Mouse (Mus musculus): ENCODE results near the gene Gm5244.

Gm5244 gene

DNA sequence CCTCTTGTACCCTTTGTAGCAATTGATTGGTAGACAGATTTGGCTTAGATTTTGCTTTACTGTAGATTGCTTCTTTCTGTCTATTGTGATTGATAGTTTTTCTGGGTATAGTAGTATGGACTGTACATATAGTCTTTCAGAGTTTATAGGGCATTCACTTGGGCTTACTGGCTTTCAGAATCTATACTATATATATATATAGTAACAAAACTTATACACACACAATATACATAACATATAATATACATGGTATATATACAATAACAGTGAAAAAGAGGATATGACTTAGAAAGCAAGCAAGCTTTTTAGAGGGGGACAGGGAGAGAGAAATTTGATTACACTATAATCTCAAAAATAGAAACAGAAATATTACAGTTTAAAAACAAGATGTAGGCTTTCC lies at the start of gene Gm5244:
TSS of gene Gm5244 (plus strand) at position 301 of the 400 bp plus-strand sequence.
- DNase-seq (ENCODE audit: low spot score in 2 of 2) = no peak

GRCm38 (mm10) chr19:12797071-12797470 lies 49.4 kb upstream of the Gm5244 start:
- DNase-seq (ENCODE audit: low spot score in 2 of 2) = peak in 1 of 2 experiments; percentile 44

DNA sequence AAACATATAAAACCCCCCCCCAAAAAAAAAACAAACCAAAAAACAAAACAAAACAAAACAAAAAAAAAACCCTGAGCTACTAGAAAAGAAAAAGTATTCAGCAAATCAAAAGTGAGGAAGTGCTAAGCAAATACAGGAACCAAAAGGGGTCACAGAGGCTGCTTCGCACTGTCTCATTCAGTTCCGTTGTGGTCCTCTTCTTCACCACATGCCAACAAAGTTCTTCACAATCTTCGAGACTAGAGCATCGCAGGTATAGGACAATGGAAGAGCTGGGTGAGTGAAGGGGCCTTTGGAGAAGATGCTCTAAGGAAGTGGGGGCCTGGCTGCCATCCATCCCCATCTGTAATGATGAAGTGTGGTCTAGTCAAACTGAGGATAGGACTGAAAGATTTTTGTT lies 48.1 kb upstream of the Gm5244 start:
- DNase-seq (ENCODE audit: low spot score in 2 of 2) = peak; percentile 72 to 74

GRCm38 (mm10) chr19:12799081-12799480 lies 47.4 kb upstream of the Gm5244 start:
- DNase-seq (ENCODE audit: low spot score in 2 of 2) = no peak

- no peak for DNase-seq (ENCODE audit: low spot score in 2 of 2)
These were observed 45.9 kb upstream of the Gm5244 start for GRCm38 (mm10) chr19:12800621-12801020.

- peak; percentile 40 to 58 for DNase-seq (ENCODE audit: low spot score in 2 of 2)
These were observed 45.4 kb upstream of the Gm5244 start for GRCm38 (mm10) chr19:12801046-12801445.

DNA sequence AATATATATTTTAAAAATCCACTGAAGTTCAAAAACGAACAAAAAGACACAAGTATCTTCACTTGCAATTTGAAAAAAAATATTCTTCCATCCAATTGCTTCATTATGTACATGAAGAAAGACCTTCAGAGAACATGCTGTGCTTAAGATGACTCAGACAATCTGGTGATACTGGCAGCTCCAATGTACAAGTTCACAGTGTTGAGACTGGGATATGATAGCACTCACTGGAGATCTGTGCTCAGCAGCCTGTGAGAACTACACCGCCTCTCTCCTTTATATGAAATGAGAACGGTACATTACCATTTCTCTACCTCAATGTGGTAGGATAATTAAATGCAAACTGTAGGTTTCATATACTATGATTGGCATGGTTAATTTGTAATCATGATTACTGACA lies 43.7 kb upstream of the Gm5244 start:
- no peak for DNase-seq (ENCODE audit: low spot score in 2 of 2)

- DNase-seq (ENCODE audit: low spot score in 2 of 2) = no peak
These were observed 42.2 kb upstream of the Gm5244 start for GRCm38 (mm10) chr19:12804237-12804636.

DNA sequence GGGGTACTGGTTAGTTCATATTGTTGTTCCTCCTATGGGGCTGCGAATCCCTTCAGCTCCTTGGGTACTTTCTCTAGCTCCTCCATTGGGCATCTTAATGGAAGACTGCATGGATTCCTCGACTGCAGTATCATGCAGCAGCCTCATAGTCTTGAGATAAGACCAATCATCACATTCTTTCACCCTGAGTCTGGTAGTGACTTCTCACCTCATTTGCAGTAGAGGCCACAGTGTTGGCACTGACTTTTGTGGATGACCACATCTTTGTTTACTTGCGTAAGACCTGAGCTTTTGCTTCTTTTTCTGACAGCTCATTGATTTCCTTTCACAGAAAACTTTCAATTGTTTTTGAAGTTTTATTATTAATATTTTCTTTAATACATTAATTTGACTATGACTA lies 40.8 kb upstream of the Gm5244 start:
- no peak for DNase-seq (ENCODE audit: low spot score in 2 of 2)

GRCm38 (mm10) chr19:12806214-12806613 lies 40.3 kb upstream of the Gm5244 start:
- DNase-seq (ENCODE audit: low spot score in 2 of 2) = no peak

DNA sequence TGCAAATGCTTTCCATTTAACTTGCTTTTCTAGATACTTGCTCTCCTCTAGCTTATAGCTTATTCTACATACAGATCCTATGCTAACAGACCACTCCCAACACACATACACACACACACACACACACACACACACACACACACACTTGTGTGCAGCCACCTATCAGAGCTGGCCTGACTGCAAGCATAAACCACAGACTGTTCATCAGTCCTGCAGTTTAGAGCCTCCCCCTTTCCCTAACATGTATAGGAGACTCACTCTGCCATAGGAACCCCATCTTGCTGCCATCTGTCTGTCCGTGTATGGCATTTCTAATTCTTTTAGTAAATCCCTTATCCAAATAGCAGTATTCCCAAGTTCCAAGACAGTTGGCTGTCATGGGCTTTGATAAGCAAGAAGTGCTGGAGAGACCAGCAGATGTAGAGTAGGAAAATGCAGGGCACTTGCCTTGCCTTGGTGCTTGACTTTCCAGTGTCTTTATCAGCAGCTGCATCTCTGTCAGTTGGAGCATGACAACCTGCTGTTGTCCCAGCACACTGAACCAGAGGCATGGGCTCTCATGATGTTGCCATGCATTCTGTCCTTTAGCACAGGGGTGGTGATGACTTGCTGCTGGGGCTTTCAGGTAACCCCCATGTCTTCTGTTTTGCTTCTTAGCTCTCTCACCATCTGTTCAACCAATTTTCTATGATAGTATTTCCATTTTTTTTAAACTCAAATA lies 33.7 kb upstream of the Gm5244 start:
- DNase-seq (ENCODE audit: low spot score in 2 of 2) = no peak

DNA sequence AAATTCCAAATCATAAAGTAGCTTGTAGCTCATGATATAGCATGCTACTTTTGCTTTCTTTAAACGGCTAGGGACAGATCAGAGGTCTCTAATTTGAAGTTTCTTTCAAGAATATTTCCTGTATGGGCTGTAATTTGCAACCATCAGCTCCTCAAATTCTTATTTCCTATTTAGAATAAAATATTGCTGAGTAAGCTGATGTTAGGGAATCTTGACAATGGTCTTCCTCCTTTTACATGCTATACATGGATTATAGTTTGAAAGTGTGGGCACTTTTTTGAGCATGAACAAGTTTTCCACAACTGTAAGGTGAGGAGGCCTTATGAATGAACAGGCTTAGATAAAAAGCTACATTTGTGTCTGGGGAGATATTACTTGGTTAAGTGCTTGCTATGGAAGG lies 32.6 kb upstream of the Gm5244 start:
- DNase-seq (ENCODE audit: low spot score in 2 of 2) = no peak

DNA sequence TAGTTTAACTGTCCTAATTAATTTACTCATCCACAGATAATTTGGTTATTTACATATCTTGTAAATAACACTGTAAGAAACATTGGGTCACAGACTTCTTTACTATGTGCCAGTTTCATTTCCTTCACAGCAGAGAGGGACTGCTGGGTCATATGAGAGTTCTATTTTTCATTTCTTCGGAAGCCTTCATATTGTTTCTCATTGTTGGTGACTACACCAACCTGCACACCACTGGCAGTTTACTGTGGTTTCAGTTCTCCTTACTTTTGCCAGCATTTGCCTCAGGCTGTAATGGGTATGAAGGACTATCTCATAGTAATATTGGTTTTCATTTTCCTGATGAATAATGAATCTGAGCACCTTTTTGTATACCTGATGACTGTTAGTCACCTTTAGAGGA lies 28.0 kb upstream of the Gm5244 start:
- peak; percentile 27 to 29 for DNase-seq (ENCODE audit: low spot score in 2 of 2)

DNA sequence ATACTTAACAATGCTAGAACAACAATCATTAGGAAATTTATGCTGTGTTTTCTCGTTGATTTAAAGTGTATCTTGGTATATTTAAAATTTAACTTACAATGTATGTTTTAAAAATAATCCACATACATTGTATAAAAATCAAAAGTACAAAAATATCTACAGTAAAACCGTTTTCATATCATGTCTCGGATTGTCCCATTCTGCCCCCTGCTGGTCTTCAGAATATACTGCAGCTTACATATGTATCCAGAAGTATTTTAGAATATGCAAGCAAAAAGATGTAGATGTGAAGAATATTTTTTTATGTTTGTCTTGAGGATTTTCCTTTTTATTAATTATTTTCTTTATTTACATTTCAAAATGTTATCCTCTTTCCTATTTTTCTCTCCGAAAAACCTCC lies 26.1 kb upstream of the Gm5244 start:
- peak in 1 of 2 experiments; percentile 47 for DNase-seq (ENCODE audit: low spot score in 2 of 2)

GRCm38 (mm10) chr19:12824549-12824948 lies 21.9 kb upstream of the Gm5244 start:
- DNase-seq (ENCODE audit: low spot score in 2 of 2) = no peak

DNA sequence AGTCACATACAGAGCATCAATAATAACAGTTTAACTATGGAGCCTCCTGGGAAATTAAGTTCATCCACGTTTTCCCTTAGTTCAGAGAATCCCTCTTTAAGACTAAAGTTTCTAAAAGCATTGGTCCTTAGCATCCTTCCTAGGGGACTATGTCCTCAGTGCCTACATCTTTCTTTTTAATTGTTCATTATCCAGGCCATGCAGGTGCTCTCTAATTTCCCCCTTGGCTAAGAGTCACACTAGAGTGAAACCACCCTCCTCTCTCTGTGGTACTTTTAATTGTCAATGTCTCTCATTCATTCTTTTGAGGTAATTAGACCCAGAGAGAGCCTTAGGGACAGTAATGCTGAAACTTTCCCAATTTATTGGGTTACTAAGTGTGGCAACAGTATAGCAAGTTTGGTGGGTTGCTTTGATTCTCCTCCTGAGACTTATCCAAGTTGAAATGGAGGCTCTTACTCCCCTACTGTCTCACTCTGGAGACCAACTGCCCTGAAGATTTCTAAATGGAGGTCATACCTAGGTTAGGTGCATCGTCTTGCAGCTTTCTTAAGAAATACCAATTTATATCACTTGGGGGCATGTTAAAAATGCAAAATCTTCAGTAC lies 15.6 kb upstream of the Gm5244 start:
- no peak for DNase-seq (ENCODE audit: low spot score in 2 of 2)

- DNase-seq (ENCODE audit: low spot score in 2 of 2) = no peak
These were observed 14.9 kb upstream of the Gm5244 start for GRCm38 (mm10) chr19:12831559-12831958.

GRCm38 (mm10) chr19:12833625-12834024 lies 12.9 kb upstream of the Gm5244 start:
- DNase-seq (ENCODE audit: low spot score in 2 of 2) = peak; percentile 17 to 26

GRCm38 (mm10) chr19:12838507-12838906 lies 8.0 kb upstream of the Gm5244 start:
- no peak for DNase-seq (ENCODE audit: low spot score in 2 of 2)

- DNase-seq (ENCODE audit: low spot score in 2 of 2) = no peak
These were observed 10.5 kb downstream of the Gm5244 start, which contains the start of gene Olfr1444 for GRCm38 (mm10) chr19:12856983-12857382. Gene Olfr1444, plus strand, starts transcription at chr19:12857283.

DNA sequence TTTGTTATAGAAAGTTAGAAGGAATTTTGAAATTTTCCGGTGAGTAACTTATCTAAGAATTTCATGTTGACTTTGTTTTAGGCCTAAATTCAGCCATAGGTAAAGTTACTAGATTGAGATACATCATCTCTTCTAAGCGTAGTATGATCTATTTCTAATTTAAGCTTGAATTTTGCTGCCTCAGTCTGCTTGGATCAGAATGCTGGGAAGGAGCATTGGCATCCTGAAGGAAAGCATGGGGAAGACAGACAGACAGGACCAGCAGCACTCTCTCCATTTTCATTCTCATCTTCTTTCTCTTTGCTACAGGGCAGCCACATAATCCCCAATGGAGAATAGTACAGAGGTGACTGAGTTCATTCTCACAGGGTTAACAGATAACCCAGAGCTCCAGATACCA lies 37.1 kb downstream of the Gm5244 start, which contains the start of gene Olfr1445:
TSS of gene Olfr1445 (plus strand) at position 301 of the 400 bp plus-strand sequence.
- DNase-seq (ENCODE audit: low spot score in 2 of 2) = no peak

DNA sequence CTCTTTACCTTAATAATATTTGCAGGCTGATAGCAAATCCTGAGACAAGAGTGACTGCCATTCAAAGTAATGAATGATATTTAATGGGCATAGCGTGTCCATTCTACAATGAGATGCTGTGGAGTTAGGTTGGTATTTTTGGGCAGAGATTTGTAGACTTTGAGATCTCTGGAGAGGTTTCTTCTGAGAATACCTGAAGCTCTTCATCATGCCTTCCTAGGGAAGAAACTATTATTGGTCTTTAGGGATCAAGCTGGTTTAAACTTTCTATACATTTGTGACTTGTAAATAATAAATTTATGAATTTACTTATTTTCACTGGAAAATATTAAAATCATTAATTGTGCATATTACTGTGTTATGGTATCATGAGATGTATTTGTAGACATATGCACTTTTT lies 46.9 kb downstream of the Gm5244 start, which contains the start of gene Olfr1446:
TSS of gene Olfr1446 (minus strand) at position 101 of the 400 bp plus-strand sequence.
- no peak for DNase-seq (ENCODE audit: low spot score in 2 of 2)
